Mouse (Mus musculus) hindbrain, postnatal 0 days (tissue): ENCODE data around the gene Popdc2. TPM values are rescaled to one million over a fixed set of nuclear protein-coding genes. Genes with fewer than 3 reads are reported as not detected.

Experiments
- ATAC-seq: fragments of 200-750 bp; cut with Nextera tagmentation; 2 replicates; pipeline ENCODE4 v1.8.0; 2017; ENCODE audit warnings: mild to moderate bottlenecking, moderate TSS enrichment, moderate library complexity
- DNase-seq: peaks from one replicate; pipeline ENCODE4 v3.0.0-alpha.2; 2015; ENCODE audit warnings: low spot score
- H3K27ac ChIP-seq: fragments of 300-500 bp; sonication (generic); 2 replicates; pipeline ENCODE4 v1.5.1; 2014; ENCODE audit warnings: mild to moderate bottlenecking
- H3K27me3 ChIP-seq: fragments of 300-500 bp; sonication (generic); 2 replicates; pipeline ENCODE4 v1.6.1; 2014; ENCODE audit warnings: low read length, mixed read lengths; ENCODE audit not compliant: insufficient read depth
- H3K36me3 ChIP-seq: fragments of 300-500 bp; sonication (generic); 2 replicates; pipeline ENCODE4 v1.6.1; 2014; ENCODE audit warnings: low read length, mixed read lengths; ENCODE audit not compliant: insufficient read depth
- H3K4me1 ChIP-seq: fragments of 300-500 bp; sonication (generic); 2 replicates; pipeline ENCODE4 v1.6.1; 2014; ENCODE audit warnings: antibody characterized with exemption, low read length, mixed read lengths; ENCODE audit not compliant: insufficient read depth
- H3K4me2 ChIP-seq: fragments of 300-500 bp; sonication (generic); 2 replicates; pipeline ENCODE4 v1.6.1; 2014; ENCODE audit warnings: low read depth, mild to moderate bottlenecking, low read length, moderate library complexity, mixed read lengths
- H3K4me3 ChIP-seq: fragments of 300-500 bp; sonication (generic); 2 replicates; pipeline ENCODE4 v1.5.1; 2014; ENCODE audit warnings: low read length
- H3K9ac ChIP-seq: fragments of 300-500 bp; sonication (generic); replicated peaks from 2 replicates; pipeline ENCODE4 v1.6.1; 2014; ENCODE audit warnings: mild to moderate bottlenecking, low read length, moderate library complexity, mixed read lengths
- H3K9me3 ChIP-seq: fragments of 300-500 bp; sonication (generic); 2 replicates; pipeline ENCODE4 v1.6.1; 2016; ENCODE audit warnings: low read length, mixed read lengths
- CTCF ChIP-seq: IDR thresholded peaks from 2 replicates; pipeline ENCODE4 v1.5.1; 2016; ENCODE audit warnings: antibody characterized with exemption, control low read depth, low read depth
- WGBS: fragments of 180-500 bp; shearing (Covaris S2); extraction: QIAGEN DNeasy Blood & Tissue Kit; methylation state at CpG from one replicate; pipeline ENCODE4 v1.1.7; 2014; 5-methylcytosine and 5-hydroxymethylcytosine counted together
- polyA plus RNA-seq: library from polyadenylated mRNA; unstranded; fragments of >200 nt; fragmentation: Nextera tagmentation; extraction: Ambion mirVana; gene quantifications from 2 replicates; pipeline ENCODE4 v1.2.1, GENCODE M21; 2015
- total RNA-seq: library from RNA; depleted of rRNA; stranded (reverse); fragments of >200 nt; gene quantifications from 2 replicates; pipeline ENCODE4 v1.2.3, GENCODE M21; 2014

The Popdc2 gene
- total and polyA plus RNA-seq, 2 experiments from 2014 or later, result 0.10 to 0.83 TPM

DNA sequence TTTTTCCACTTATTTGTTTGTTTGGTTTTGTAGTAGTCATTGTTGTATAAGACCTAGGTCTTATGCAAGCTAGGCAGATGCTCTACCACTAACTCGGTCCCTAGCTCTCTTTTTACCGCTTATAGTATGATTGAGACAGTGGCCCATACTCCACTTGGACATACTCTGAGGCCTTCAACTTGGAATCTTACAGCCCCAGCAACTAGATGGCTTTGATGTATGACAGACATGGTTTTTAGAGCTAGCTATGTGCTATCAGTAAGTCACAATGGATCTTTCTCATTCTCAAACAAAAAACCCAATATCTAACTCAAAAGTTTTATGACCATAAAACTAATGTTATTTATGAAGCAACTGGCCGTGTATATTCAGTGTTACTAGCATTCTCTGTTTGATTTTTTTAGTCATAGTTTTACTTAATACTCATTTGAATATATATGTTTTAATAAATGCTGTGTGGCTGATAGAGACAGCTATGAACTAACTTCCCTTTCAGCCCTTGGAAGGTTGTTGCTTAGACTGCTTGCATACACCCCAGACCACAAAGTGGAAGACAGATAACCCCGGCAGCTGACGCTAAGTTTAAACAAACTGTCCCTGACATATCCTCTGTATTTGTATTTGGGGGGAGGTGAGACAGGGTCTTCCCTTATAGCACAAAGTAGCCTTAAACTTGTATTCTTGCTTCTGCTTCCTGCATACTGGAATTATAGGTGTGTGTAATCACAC, 7.7 kb upstream of the Popdc2 start:
- Histone ChIP-seq H3K4me2 (no peak overlapping the region), H3K9ac (no peak overlapping the region), H3K4me3 (no peak overlapping the region), H3K4me1 (no peaks in the 10 kb centered on the region), H3K27me3 (no peaks in the 10 kb centered on the region), H3K9me3 (no peaks in the 10 kb centered on the region), H3K27ac (no peak overlapping the region), H3K36me3 (peaks cover 10% of the 10 kb centered on the region; the same call in 1 of the 2 replicates)
- TF ChIP-seq CTCF, result no peak
- ATAC-seq (no peak), DNase-seq (no peak)
- 93% methylated on average over 5 of the region's 5 CpGs for WGBS

DNA sequence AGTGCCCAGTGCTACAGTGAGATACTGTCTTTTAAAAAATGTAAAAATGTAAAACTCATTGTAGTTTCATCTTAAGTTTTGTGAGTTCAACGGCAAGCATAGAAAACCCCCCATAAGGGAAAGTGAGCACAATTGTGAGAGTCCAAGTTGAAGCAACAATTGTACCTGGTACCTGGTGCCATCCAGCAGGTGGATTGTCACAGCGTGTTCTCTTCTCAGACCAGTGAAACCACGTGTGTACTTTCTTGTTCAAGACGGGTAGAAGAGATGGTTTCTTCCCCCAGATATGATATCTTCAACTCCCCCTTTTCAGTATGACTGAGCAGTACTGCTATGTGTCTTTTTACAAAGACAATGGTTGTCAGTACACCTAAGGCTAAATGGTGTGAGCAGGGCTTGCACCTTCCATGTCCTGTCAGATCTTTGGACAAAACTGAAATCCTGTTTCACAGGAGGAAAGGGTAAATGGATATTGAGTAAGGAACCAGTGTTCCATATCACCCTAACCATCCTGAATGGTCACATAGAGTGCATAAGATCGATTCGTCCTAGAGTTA, 3.7 kb upstream of the Popdc2 start:
- Histone ChIP-seq H3K4me3 (no peak overlapping the region), H3K9ac (no peak overlapping the region), H3K4me2 (no peak overlapping the region), H3K36me3 (no peaks in the 10 kb centered on the region), H3K4me1 (no peaks in the 10 kb centered on the region; the same call in 1 of the 2 replicates), H3K27ac (no peak overlapping the region), H3K9me3 (no peaks in the 10 kb centered on the region), H3K27me3 (no peaks in the 10 kb centered on the region)
- TF ChIP-seq CTCF, result no peak
- DNase-seq (no peak), ATAC-seq (no peak)
- WGBS, result 90% methylated on average over 6 of the region's 6 CpGs

DNA sequence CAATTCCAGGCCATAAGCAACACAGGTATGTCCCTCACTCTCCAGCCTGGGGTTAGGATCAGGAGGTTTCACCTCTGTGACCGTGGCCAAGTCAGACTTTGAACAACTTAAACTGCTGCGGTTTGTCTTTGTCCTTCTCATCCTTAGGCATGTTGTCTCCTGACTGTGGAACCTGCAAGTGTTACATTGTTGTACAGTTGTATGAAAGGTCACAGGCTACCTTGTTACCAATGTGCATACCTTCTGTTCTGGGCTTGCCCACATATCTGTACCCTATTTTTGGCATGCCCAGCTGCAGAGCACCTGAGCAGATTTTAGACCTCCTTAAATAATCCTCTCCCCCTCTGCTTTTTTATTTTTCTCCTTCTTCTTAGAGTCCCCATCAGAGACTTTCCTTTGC, 2.8 kb upstream of the Popdc2 start:
- Histone ChIP-seq H3K27me3 (no peaks in the 10 kb centered on the region), H3K4me2 (no peak overlapping the region), H3K4me1 (no peaks in the 10 kb centered on the region; the same call in 1 of the 2 replicates), H3K27ac (no peak overlapping the region), H3K9ac (no peak overlapping the region), H3K9me3 (no peaks in the 10 kb centered on the region), H3K36me3 (no peaks in the 10 kb centered on the region), H3K4me3 (no peak overlapping the region)
- WGBS, result 94% methylated on average over 2 of the region's 2 CpGs
- DNase-seq (no peak), ATAC-seq (no peak)
- no peak for TF ChIP-seq CTCF

DNA sequence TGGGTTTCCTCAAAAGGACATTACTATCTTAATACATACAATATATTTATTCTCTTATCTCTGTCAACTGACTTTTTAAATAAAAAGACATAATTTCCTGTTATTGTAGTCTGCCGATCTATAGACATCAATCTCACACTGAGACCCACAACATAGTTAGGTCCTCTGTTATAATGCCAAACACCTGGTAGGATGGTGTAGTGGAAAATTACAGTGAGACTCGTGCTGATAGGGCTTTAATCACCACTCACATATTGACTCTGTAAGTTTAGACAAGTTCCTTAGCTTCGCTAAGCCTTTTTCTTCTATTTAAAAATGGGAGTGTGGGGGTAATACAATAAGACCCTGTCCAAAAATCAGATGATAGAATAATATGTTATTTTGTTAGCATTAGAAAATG, 2.2 kb upstream of the Popdc2 start:
- DNase-seq (no peak), ATAC-seq (no peak)
- no peaks in the 10 kb centered on the region; the same call in 1 of the 2 replicates for H3K4me1 ChIP-seq
- H3K27ac ChIP-seq, result no peak overlapping the region
- no peaks in the 10 kb centered on the region for H3K36me3 ChIP-seq
- TF ChIP-seq CTCF, result no peak
- H3K4me3 ChIP-seq, result no peak overlapping the region
- H3K27me3 ChIP-seq, result no peaks in the 10 kb centered on the region
- H3K9ac ChIP-seq, result no peak overlapping the region
- H3K4me2 ChIP-seq, result no peak overlapping the region
- H3K9me3 ChIP-seq, result no peaks in the 10 kb centered on the region
- 80% methylated on average over 3 of the region's 3 CpGs for WGBS

DNA sequence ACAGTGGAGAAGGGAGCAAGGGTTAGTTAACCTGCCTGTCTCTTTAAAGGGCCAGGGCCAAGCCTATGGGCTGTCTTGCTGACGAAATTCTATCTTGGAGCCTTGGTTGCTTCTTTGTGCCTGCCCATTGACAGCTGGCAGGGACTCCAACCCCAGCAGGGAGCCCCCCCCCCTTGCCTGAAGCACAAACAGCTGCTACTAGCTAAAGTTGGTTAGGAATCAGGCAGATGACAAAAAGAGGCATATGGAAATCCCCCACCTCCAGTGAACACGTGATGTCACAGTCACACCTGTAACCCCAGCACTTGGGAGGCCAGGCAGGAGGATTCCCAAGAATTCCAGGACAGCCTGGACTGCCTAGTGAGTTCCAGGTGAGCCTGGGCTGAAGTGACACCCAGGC, 1.7 kb upstream of the Popdc2 start:
- Histone ChIP-seq H3K4me3 (no peak overlapping the region), H3K4me2 (no peak overlapping the region), H3K9me3 (no peaks in the 10 kb centered on the region), H3K27ac (no peak overlapping the region), H3K9ac (no peak overlapping the region), H3K36me3 (no peaks in the 10 kb centered on the region), H3K4me1 (no peaks in the 10 kb centered on the region; the same call in 1 of the 2 replicates), H3K27me3 (no peaks in the 10 kb centered on the region)
- DNase-seq (peak; percentile 28), ATAC-seq (0 out of 2 replicates have a peak, but pooled peaks have one; percentile 45)
- no peak for TF ChIP-seq CTCF
- 13% methylated on average over 2 of the region's 2 CpGs for WGBS

DNA sequence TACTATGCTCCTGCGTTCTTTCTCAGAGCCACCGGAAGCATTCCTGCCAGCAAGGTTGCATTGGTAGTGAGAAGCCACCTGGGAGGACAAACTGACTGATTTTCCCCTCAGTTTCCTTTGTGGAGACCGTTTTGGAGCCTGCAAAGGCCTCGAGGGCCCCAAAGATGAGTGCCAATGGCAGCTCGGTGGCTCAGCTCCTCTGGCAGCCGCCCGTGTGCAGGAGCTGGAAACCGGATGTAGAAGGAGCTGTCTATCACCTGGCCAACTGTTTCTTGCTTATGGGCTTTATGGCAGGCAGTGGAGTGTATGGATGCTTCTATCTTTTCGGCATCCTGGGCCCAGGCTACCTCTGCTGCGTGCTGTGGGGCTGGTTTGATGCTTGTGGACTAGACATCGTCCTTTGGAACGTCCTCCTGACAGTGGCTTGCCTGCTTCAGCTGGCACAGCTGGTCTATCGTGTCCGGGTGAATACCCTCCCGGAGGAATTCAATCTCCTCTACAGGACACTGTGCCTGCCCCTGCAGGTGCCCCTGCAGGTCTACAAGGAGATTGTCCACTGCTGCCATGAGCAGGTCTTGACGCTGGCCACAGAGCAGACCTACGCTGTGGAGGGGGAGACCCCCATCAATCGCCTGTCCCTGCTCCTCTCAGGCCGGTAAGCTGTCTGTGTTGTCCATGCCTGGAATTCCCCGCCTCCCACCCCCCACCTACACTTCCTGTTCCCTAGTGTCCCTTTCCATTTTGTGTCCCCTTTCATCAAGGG, 665 bp downstream of the Popdc2 start:
- ATAC-seq (no peak), DNase-seq (no peak)
- Histone ChIP-seq H3K27ac (no peak overlapping the region), H3K36me3 (no peaks in the 10 kb centered on the region), H3K9ac (no peak overlapping the region), H3K27me3 (no peaks in the 10 kb centered on the region), H3K4me2 (no peak overlapping the region), H3K4me1 (no peaks in the 10 kb centered on the region; the same call in 1 of the 2 replicates), H3K9me3 (no peaks in the 10 kb centered on the region), H3K4me3 (no peak overlapping the region)
- no peak for TF ChIP-seq CTCF
- WGBS, result 79% methylated on average over 20 of the region's 20 CpGs
